Mouse (Mus musculus) hindbrain, embryonic 13.5 days (tissue): ENCODE measurements at regions not wholly inside any gene's neighbourhood (a gene's known extent, or its start where the extent isn't known, plus 50 kb on each side); places are given as distances from the start of the nearest gene placed in this dataset.
A peak's percentile ranks its signal among the peaks of the same experiment; 100 is the strongest.

ENCODE experiments used
- ATAC-seq: fragments of 200-750 bp; cut with Nextera tagmentation; 2 replicates; pipeline ENCODE4 v1.8.0; 2017; ENCODE audit warnings: moderate TSS enrichment; ENCODE audit not compliant: low FRiP score
- H3K27ac ChIP-seq: fragments of 300-500 bp; sonication (generic); 2 replicates; pipeline ENCODE4 v1.5.1; 2015; ENCODE audit warnings: inconsistent platforms, mild to moderate bottlenecking, moderate library complexity
- H3K27me3 ChIP-seq: fragments of 300-500 bp; sonication (generic); 2 replicates; pipeline ENCODE4 v1.6.1; 2015; ENCODE audit warnings: mild to moderate bottlenecking, inconsistent platforms
- H3K36me3 ChIP-seq: fragments of 300-500 bp; sonication (generic); 2 replicates; pipeline ENCODE4 v1.6.1; 2015; ENCODE audit warnings: mild to moderate bottlenecking, inconsistent platforms
- H3K4me1 ChIP-seq: fragments of 300-500 bp; sonication (generic); replicated peaks from 2 replicates; pipeline ENCODE4 v1.6.1; 2015; ENCODE audit warnings: inconsistent platforms
- H3K4me2 ChIP-seq: fragments of 300-500 bp; sonication (generic); 2 replicates; pipeline ENCODE4 v1.6.1; 2015; ENCODE audit warnings: inconsistent platforms, mild to moderate bottlenecking, moderate library complexity
- H3K4me3 ChIP-seq: fragments of 300-500 bp; sonication (generic); 2 replicates; pipeline ENCODE4 v1.5.1; 2015; ENCODE audit warnings: mild to moderate bottlenecking, inconsistent platforms
- H3K9ac ChIP-seq: fragments of 300-500 bp; sonication (generic); 2 replicates; pipeline ENCODE4 v1.6.1; 2015; ENCODE audit warnings: mild to moderate bottlenecking, inconsistent platforms
- H3K9me3 ChIP-seq: fragments of 300-500 bp; sonication (generic); 2 replicates; pipeline ENCODE4 v1.6.1; 2016; ENCODE audit warnings: inconsistent platforms
- WGBS: fragments of 180-500 bp; shearing (Covaris S2); methylation state at CpG from one replicate; pipeline ENCODE4 v1.1.7; 2015; 5-methylcytosine and 5-hydroxymethylcytosine counted together

DNA sequence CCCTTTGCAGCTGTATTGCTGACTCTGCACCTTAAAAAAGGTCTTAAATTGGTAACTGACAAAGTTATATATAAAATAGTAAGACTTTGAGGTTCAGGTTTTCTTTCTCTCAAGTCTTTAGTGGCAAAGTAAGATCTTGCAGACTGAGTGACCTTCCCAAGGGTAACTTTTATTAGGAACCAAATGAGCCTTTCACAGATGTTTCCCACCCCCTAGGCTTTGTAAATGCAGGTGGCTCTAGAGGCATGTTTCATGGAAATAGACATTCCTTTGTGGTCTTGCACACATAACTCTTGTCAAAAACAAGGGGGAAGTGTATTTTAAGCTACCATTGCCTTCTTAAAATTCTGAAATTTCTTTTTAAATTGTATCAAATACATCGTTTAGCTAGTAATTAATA is 1125.0 kb downstream of the D3Ertd751e start:
- Histone ChIP-seq H3K27ac (no peak overlapping the region), H3K4me2 (no peak overlapping the region), H3K27me3 (no peaks in the 10 kb centered on the region), H3K36me3 (no peaks in the 10 kb centered on the region), H3K4me1 (no peaks in the 10 kb centered on the region), H3K9ac (no peak overlapping the region), H3K4me3 (no peak overlapping the region), H3K9me3 (no peaks in the 10 kb centered on the region)
- WGBS: 97% methylated on average over 1 of the region's 1 CpGs
- ATAC-seq: no peak

DNA sequence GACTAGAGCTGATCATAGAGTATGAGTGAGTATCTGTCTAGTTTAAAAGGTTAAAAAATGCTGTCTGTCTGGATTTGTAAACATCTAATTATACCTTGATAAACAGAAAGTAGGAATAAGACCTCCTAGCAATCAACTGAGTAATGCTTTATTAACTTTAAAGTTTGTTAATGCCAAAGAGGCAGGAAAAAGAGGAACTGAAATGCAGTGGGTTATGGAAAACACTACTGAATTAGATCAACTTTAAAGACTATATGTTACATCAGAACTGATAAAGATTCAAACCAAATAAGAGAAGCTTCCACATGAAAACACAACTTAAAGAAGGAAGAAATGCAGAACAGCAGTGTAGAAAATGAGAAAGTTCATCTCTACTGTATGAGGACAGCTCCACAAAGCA is 1136.6 kb downstream of the D3Ertd751e start:
- no peak overlapping the region for H3K9ac ChIP-seq
- no peak overlapping the region for H3K4me2 ChIP-seq
- ATAC-seq: no peak
- H3K36me3 ChIP-seq: no peaks in the 10 kb centered on the region
- H3K4me1 ChIP-seq: no peaks in the 10 kb centered on the region
- H3K9me3 ChIP-seq: peaks cover 7% of the 10 kb centered on the region
- no peak overlapping the region for H3K4me3 ChIP-seq
- no peaks in the 10 kb centered on the region for H3K27me3 ChIP-seq
- no peak overlapping the region for H3K27ac ChIP-seq

DNA sequence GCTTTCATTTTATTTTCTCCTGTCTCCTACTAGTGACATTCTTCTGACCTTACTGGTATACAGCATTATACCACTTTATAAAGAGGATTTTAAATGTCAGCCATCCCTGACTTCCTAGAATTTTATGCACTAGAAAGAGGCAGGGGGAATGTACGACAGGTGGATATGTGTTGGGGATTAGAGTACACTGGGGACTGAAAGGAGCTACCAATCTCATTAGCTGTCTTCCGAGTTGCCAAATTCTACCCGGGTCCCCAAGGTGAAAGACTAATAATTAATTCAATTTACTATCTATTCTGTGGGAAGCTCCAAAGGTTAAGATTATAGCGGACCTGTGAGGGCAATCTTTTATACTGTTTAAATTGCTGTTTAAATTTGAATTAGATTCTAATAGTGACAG is 1142.1 kb downstream of the D3Ertd751e start:
- Histone ChIP-seq H3K4me2 (no peak overlapping the region), H3K4me3 (no peak overlapping the region), H3K27me3 (no peaks in the 10 kb centered on the region), H3K4me1 (no peaks in the 10 kb centered on the region), H3K9ac (no peak overlapping the region), H3K27ac (no peak overlapping the region), H3K36me3 (no peaks in the 10 kb centered on the region), H3K9me3 (peaks cover 7% of the 10 kb centered on the region)
- 69% methylated on average over 4 of the region's 4 CpGs for WGBS
- no peak for ATAC-seq

DNA sequence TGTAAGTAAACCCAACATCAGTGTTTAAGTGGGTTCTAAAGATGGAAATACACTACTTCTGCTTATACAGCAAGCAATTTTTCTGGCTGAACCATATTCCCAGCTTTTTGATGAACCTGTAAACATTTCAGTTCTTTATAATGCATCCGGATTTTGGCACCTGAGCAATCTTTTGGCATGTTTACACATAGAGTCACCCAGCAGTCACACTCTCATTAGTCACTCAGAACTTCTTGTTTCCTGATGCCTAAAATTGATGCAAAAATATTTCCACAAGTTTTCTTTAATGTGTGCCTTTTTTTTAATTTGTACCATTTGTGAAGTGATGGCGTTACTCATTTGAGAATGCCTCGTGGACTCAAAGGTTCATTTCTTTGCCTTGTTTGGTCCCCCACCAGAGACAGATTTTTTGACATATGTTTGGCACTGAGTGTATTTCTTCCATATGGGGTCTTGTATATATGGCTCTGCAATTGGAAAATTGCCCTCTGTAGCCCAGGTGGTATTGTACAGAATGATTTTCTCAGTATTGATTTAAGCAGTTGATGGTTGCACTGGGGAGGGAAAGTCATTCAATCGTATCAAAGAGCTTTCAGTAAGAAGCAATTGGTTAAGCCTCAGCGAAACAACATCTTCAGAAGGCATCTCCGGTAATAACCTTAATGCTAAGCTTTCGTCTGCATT is 1149.7 kb downstream of the D3Ertd751e start:
- WGBS: 72% methylated on average over 7 of the region's 7 CpGs
- no peaks in the 10 kb centered on the region for H3K9me3 ChIP-seq
- H3K36me3 ChIP-seq: no peaks in the 10 kb centered on the region
- no peak overlapping the region for H3K4me3 ChIP-seq
- H3K27me3 ChIP-seq: no peaks in the 10 kb centered on the region
- peak; percentile 80; the same call in 1 of the 2 replicates for ATAC-seq
- H3K4me1 ChIP-seq: no peaks in the 10 kb centered on the region
- no peak overlapping the region for H3K4me2 ChIP-seq
- H3K9ac ChIP-seq: no peak overlapping the region
- no peak overlapping the region for H3K27ac ChIP-seq

DNA sequence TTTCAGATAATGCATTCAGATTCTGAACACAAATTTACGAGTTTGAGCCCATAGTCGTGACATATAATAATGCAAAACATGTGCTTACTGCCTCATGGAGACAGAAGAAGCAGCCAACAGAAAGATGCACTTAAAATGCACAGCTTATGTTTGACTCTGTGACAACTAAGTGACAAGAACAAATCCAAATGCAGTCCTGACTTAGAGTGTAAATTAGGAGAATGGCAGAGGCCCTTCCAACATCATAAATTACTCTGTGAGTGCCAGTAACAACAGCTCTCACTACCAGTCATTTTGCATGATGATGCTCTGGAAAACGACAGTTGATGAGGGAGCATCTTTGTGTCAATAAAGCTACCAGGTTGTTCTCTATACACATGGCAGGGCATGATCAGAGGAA is 1153.4 kb downstream of the D3Ertd751e start:
- H3K4me1 ChIP-seq: no peaks in the 10 kb centered on the region
- ATAC-seq: no peak
- H3K36me3 ChIP-seq: no peaks in the 10 kb centered on the region
- H3K27me3 ChIP-seq: no peaks in the 10 kb centered on the region
- H3K9ac ChIP-seq: no peak overlapping the region
- no peak overlapping the region for H3K27ac ChIP-seq
- H3K4me3 ChIP-seq: no peak overlapping the region
- 68% methylated on average over 3 of the region's 3 CpGs for WGBS
- no peaks in the 10 kb centered on the region for H3K9me3 ChIP-seq
- no peak overlapping the region for H3K4me2 ChIP-seq

DNA sequence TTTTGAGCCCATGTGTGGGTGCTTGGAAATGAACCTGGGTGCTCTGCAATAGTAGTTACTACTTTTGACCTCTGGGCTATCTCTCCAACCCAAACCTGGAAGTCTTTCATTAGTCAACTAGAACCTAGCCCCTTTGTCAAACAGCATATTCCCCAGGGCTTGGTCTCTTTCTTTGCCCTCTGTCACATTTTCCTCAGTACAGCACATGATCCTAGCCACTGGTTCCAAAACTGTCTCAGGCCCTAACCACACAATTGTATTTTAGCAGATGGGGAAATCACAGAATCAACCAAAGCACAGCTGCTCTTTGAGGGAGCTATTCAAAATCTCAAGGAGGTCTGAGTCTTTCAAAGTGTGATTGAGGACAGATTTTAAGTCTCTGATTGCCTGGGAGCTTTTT is 1155.5 kb downstream of the D3Ertd751e start:
- H3K9me3 ChIP-seq: no peaks in the 10 kb centered on the region
- no peak overlapping the region for H3K27ac ChIP-seq
- H3K9ac ChIP-seq: no peak overlapping the region
- no peak overlapping the region for H3K4me3 ChIP-seq
- H3K4me2 ChIP-seq: no peak overlapping the region
- no peaks in the 10 kb centered on the region for H3K27me3 ChIP-seq
- H3K36me3 ChIP-seq: no peaks in the 10 kb centered on the region
- no peaks in the 10 kb centered on the region for H3K4me1 ChIP-seq
- ATAC-seq: no peak

DNA sequence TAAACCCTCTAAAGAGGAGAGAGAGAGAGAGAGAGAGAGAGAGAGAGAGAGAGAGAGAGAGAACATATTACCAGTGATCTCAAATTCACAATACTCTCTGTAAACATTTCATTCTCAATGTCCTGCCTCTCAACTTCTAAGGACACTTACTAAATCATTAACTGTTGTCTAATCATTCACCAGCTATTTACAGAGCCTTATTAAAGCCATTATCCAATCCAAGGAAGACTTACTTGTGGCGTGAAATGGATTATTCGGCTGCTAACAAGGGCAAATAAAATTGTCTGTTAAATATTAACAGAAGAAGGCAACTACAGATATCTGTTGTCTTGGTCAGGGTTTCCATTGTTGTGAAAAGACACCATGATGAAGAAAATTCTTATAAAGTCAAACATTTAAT is 1156.5 kb downstream of the D3Ertd751e start:
- no peak overlapping the region for H3K27ac ChIP-seq
- 77% methylated on average over 2 of the region's 2 CpGs for WGBS
- H3K36me3 ChIP-seq: no peaks in the 10 kb centered on the region
- no peak overlapping the region for H3K9ac ChIP-seq
- no peak overlapping the region for H3K4me3 ChIP-seq
- H3K4me1 ChIP-seq: no peaks in the 10 kb centered on the region
- no peak overlapping the region for H3K4me2 ChIP-seq
- no peak for ATAC-seq
- no peaks in the 10 kb centered on the region for H3K9me3 ChIP-seq
- no peaks in the 10 kb centered on the region for H3K27me3 ChIP-seq

DNA sequence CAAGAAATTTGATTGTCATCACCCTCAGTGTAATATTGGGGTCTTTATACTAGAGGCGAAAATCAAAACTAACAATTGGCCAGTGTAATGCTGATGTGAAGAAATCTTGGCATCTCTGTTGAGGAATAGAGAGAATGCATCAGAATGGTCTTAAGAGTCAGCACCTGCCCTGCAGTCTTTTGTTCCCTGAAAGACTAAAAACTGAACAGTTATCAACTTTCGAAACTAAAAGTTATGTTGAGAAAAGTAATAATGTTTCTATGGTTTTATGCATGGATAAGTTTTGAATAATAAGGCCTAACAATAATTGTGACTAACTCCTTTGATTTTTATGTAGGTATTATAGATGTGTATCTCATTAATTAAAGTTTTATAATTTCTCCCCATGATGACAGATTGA is 1158.6 kb downstream of the D3Ertd751e start:
- Histone ChIP-seq H3K9me3 (no peaks in the 10 kb centered on the region), H3K27me3 (no peaks in the 10 kb centered on the region), H3K4me1 (no peaks in the 10 kb centered on the region), H3K4me3 (no peak overlapping the region), H3K4me2 (no peak overlapping the region), H3K9ac (no peak overlapping the region), H3K27ac (no peak overlapping the region), H3K36me3 (no peaks in the 10 kb centered on the region)
- 95% methylated on average over 2 of the region's 2 CpGs for WGBS
- ATAC-seq: no peak

DNA sequence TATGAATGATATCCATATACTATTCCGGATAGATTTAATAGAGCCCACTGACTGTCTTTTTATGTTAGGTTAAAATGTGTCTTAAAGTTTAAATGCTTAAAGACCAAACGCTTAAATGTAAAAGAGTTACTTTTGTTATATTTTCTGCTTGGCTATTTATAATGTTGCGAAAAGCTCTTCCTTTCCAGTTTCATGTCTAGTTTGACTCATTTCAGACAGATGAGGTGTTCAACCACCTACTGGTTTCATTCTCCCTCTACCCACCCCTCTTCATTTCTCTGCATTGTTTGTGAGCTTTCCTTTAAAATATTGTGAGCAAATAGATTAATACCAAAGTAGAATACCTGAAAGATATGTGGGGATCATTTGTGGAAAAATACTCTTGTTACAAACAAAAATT is 1163.8 kb downstream of the D3Ertd751e start:
- no peak overlapping the region for H3K9ac ChIP-seq
- ATAC-seq: no peak

DNA sequence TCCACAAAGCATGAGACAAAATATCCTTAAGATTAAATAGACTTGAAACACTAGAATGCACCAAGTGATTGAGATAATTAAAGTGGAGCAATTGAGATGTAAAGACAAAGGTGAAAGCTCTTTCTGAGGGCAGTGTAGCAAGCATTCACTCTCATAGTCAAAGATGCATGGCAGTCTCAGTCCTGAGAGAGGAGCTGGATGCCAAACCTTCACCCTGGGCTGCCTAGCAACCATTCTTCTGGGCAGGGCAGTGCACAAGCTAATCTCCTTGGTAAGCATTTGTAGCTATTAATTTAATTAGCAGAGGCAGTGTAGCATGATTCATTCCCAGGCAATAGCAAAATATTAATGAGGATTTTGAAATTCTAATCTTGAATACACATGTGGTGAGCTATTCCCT is 1166.0 kb downstream of the D3Ertd751e start:
- H3K4me2 ChIP-seq: no peak overlapping the region
- peak; percentile 92 for ATAC-seq
- H3K36me3 ChIP-seq: no peaks in the 10 kb centered on the region
- H3K27me3 ChIP-seq: peaks cover 3% of the 10 kb centered on the region; the same call in 1 of the 2 replicates
- H3K4me3 ChIP-seq: no peak overlapping the region
- H3K27ac ChIP-seq: no peak overlapping the region
- no peak overlapping the region for H3K9ac ChIP-seq
- H3K4me1 ChIP-seq: no peaks in the 10 kb centered on the region
- H3K9me3 ChIP-seq: no peaks in the 10 kb centered on the region

More for the DNA sequence above, 1163.8 kb downstream of the D3Ertd751e start:
- H3K27me3 ChIP-seq: peaks cover 3% of the 10 kb centered on the region; the same call in 1 of the 2 replicates
- H3K9me3 ChIP-seq: no peaks in the 10 kb centered on the region
- H3K27ac ChIP-seq: no peak overlapping the region
- no peaks in the 10 kb centered on the region for H3K4me1 ChIP-seq
- 94% methylated on average over 3 of the region's 3 CpGs for WGBS
- H3K4me3 ChIP-seq: no peak overlapping the region
- H3K4me2 ChIP-seq: no peak overlapping the region
- H3K36me3 ChIP-seq: no peaks in the 10 kb centered on the region

DNA sequence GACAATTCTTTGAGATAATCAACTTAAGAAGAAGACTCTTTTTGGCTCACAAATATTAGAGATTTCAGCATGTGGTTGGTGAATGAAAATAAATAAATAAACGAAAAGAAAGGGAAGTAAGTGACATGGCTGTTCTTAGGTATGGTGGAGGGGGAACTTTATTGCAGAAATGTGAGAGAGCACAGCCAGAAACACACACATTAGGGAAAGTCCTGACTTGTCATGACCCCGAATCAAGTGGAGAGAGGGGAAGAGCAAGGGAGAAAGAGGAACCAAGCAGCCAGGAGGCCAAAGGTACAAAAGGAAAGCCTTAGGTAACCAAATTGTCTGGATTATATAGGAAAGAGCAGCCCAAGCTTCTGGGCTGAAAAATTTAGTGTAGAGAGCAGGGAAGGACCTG is 1172.7 kb downstream of the D3Ertd751e start:
- Histone ChIP-seq H3K27ac (no peak overlapping the region), H3K4me2 (no peak overlapping the region), H3K4me1 (no peaks in the 10 kb centered on the region), H3K9me3 (no peaks in the 10 kb centered on the region), H3K4me3 (no peak overlapping the region), H3K36me3 (no peaks in the 10 kb centered on the region), H3K9ac (no peak overlapping the region), H3K27me3 (no peaks in the 10 kb centered on the region; the same call in 1 of the 2 replicates)
- 80% methylated on average over 2 of the region's 2 CpGs for WGBS
- ATAC-seq: no peak

DNA sequence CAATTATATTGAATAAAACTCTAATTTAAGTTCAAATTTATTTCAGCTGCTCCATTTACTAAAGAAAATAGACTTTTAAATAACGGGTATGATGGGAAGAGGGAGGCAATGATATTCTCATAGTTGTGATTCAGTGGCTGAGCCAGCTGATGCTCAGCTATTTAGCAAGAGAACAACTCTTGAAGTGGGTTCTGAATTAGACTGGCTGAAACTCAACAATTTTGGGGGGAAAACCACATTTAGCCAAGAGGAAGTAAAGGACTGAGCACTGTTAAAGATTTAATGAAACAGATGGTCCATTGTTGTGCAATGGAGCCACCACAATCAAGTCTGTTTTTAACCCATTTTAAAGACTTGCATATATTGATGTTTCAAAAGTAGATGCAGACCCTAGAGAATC is 1193.0 kb downstream of the D3Ertd751e start:
- WGBS: 84% methylated on average over 1 of the region's 1 CpGs
- no peaks in the 10 kb centered on the region for H3K36me3 ChIP-seq
- no peaks in the 10 kb centered on the region for H3K4me1 ChIP-seq
- ATAC-seq: no peak
- H3K27me3 ChIP-seq: no peaks in the 10 kb centered on the region
- no peak overlapping the region for H3K9ac ChIP-seq
- no peak overlapping the region for H3K4me3 ChIP-seq
- no peak overlapping the region for H3K4me2 ChIP-seq
- H3K9me3 ChIP-seq: no peaks in the 10 kb centered on the region
- no peak overlapping the region for H3K27ac ChIP-seq

DNA sequence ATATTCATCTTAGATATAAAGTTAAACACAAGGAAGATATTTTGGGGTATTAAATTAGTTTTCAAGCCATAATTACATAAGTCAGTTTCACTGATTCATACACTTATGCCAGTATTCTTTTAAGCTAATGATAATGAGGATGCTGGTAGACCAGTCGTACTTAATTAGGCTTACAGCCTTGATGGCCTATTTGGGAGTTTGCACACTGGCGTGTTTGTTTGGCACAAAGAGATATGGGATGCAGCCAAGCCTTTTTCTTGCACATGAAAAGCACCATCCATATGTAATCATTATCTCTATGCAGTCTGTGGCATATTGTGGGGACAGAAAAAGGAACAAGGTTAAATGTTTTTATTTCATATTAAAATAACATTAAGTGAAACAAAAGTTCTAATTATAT is 1234.7 kb downstream of the D3Ertd751e start:
- WGBS: 68% methylated on average over 2 of the region's 2 CpGs
- H3K9me3 ChIP-seq: no peaks in the 10 kb centered on the region
- H3K36me3 ChIP-seq: no peaks in the 10 kb centered on the region
- no peaks in the 10 kb centered on the region for H3K4me1 ChIP-seq
- H3K4me3 ChIP-seq: no peak overlapping the region
- ATAC-seq: no peak
- no peak overlapping the region for H3K4me2 ChIP-seq
- no peak overlapping the region for H3K27ac ChIP-seq
- no peaks in the 10 kb centered on the region for H3K27me3 ChIP-seq
- H3K9ac ChIP-seq: no peak overlapping the region
